Comparison of ENCODE assay signal across 7 mouse cellular contexts in genomic region chr10:21936513-21937221, GRCm38 (mm10). TPM values are rescaled to one million over a fixed set of nuclear protein-coding genes. Genes with fewer than 3 reads are reported as not detected.
DNase-seq lines count a peak whose midpoint lies in the region; ATAC-seq lines count a peak whose summit lies in the region.

No protein-coding gene starts in this region.

- peak overlapping the region; percentile 33 for H3K4me2 ChIP-seq in lung, embryonic 15.5 days
- H3K4me2 ChIP-seq in kidney, embryonic 15.5 days = peak overlapping the region; percentile 35

- no peaks in the 10 kb centered on the region for H3K36me3 ChIP-seq in lung, embryonic 15.5 days
- no peaks in the 10 kb centered on the region for H3K36me3 ChIP-seq in kidney, embryonic 15.5 days

- H3K27ac ChIP-seq in lung, embryonic 15.5 days = no peak overlapping the region
- peak overlapping the region; percentile 78 for H3K27ac ChIP-seq in kidney, embryonic 15.5 days

- H3K4me1 ChIP-seq in lung, embryonic 15.5 days = peaks cover 14% of the 10 kb centered on the region
- H3K4me1 ChIP-seq in kidney, embryonic 15.5 days = peaks cover 15% of the 10 kb centered on the region

- no peak overlapping the region for H3K4me3 ChIP-seq in lung, embryonic 15.5 days
- H3K4me3 ChIP-seq in kidney, embryonic 15.5 days (replicated peaks) = no peak overlapping the region

- DNase-seq in lung, postnatal 25 days (ENCODE audit: low spot score) = no peak
- peak; percentile 72 to 75 for DNase-seq in cerebellum, postnatal 25 days
- DNase-seq in naive thymus-derived CD4-positive, alpha-beta T cell, adult 2 months (ENCODE audit: low read depth) = peak; percentile 50
- no peak for DNase-seq in urinary bladder, adult 2 months (ENCODE audit: low spot score)
- DNase-seq in right cerebral cortex, postnatal 14 days = no peak

- ATAC-seq in lung, embryonic 15.5 days (ENCODE audit: borderline replicate concordance, extremely low read depth, low FRiP score, low TSS enrichment) = peak; percentile 42; the same call in 1 of the 2 replicates
- ATAC-seq in kidney, embryonic 15.5 days (replicated peaks; ENCODE audit: low FRiP score) = peak; percentile 54

- H3K27me3 ChIP-seq in lung, embryonic 15.5 days = no peaks in the 10 kb centered on the region
- H3K27me3 ChIP-seq in kidney, embryonic 15.5 days = no peaks in the 10 kb centered on the region

- H3K9me3 ChIP-seq in lung, embryonic 15.5 days = no peaks in the 10 kb centered on the region
- H3K9me3 ChIP-seq in kidney, embryonic 15.5 days (replicated peaks) = no peaks in the 10 kb centered on the region

- WGBS in lung, embryonic 15.5 days = 28% methylated on average over 12 of the region's 12 CpGs
- WGBS in kidney, embryonic 15.5 days = 34% methylated on average over 12 of the region's 12 CpGs

- H3K9ac ChIP-seq in lung, embryonic 15.5 days = no peak overlapping the region
- H3K9ac ChIP-seq in kidney, embryonic 15.5 days = no peak overlapping the region

RNA-seq across cellular contexts. Expression of gene Sgk1, which starts 54.7 kb away (rescaled TPM):
- polyA plus RNA-seq in lung, embryonic 15.5 days (2015; fragmentation: Nextera tagmentation; extraction: Ambion mirVana) = 41.8 and 47.1 TPM in 2 replicates
- 73.7 and 75.2 TPM in 2 replicates for polyA plus RNA-seq in kidney, embryonic 15.5 days (2015; fragmentation: Nextera tagmentation; extraction: Ambion mirVana)
- 38.3 and 44.5 TPM in 2 replicates for polyA plus RNA-seq in urinary bladder, adult 2 months (2012; rRNA removed)

Comparison
In these comparisons a context has a peak if more than half of its experiments do, and no peak if none do; other contexts are left out.
1. DNase-seq: peak in cerebellum, postnatal 25 days (2 of 2) and naive thymus-derived CD4-positive, alpha-beta T cell, adult 2 months (single experiment); none in lung, postnatal 25 days (single experiment), urinary bladder, adult 2 months (single experiment) and right cerebral cortex, postnatal 14 days (single experiment).